Mouse (Mus musculus): ENCODE data around the gene Ubl7. TPM values are rescaled to one million over a fixed set of nuclear protein-coding genes. Genes with fewer than 3 reads are reported as not detected.

Gene Ubl7
- polyA plus RNA-seq, 1 experiment from 2014 or later: 172 TPM

DNA sequence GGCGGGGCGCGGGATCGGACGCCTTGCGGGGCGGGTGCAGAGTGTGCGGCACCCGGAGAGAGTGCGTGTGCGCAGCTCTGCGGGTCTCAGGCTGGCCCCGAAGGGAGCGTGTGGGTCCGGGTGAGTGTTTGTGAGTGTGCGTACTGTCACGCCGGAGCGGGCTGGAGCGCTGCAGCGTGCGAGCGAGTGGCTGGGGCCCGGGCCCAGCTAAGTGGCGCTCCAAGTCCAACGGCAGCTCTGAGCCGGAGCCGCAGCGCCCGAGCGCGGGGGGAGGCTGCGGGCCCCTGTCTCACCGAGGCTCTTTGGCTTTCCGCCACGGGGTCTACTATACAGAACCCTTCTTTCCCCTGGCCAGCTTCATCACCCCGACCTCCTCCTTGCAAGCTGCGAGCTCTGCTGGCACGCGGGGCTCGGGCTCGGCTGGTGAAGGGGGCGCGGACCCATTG is 29.6 kb downstream of the Ubl7 start:
- peak overlapping the region; percentile 86 for H3K9ac ChIP-seq
- H3K4me3 ChIP-seq: peak overlapping the region; percentile 93
- H3K27ac ChIP-seq (replicated peaks): peak overlapping the region; percentile 94
- WGBS: 1% methylated on average over 44 of the region's 44 CpGs
- peak overlapping the region; percentile 65 for H3K4me2 ChIP-seq
- H3K27me3 ChIP-seq: no peaks in the 10 kb centered on the region; the same call in 1 of the 2 replicates
- no peaks in the 10 kb centered on the region for H3K9me3 ChIP-seq
- no peaks in the 10 kb centered on the region for H3K36me3 ChIP-seq
- peak; percentile 73 for ATAC-seq (ENCODE audit: low FRiP score, low read depth)
- peaks cover 47% of the 10 kb centered on the region for H3K4me1 ChIP-seq (replicated peaks)

- Histone ChIP-seq H3K4me1 (replicated peaks) (peaks cover 51% of the 10 kb centered on the region), H3K36me3 (no peaks in the 10 kb centered on the region), H3K9ac (peak overlapping the region; percentile 86), H3K27me3 (no peaks in the 10 kb centered on the region; the same call in 1 of the 2 replicates), H3K27ac (replicated peaks) (peak overlapping the region; percentile 94), H3K4me3 (peak overlapping the region; percentile 93), H3K9me3 (no peaks in the 10 kb centered on the region), H3K4me2 (peak overlapping the region; percentile 65)
- ATAC-seq (ENCODE audit: low FRiP score, low read depth): 0 out of 2 replicates have a peak, but pooled peaks have one; percentile 15
- 8% methylated on average over 28 of the region's 28 CpGs for WGBS
Observed at GRCm38 (mm10) chr9:57940861-57941638, 30.3 kb downstream of the Ubl7 start.

DNA sequence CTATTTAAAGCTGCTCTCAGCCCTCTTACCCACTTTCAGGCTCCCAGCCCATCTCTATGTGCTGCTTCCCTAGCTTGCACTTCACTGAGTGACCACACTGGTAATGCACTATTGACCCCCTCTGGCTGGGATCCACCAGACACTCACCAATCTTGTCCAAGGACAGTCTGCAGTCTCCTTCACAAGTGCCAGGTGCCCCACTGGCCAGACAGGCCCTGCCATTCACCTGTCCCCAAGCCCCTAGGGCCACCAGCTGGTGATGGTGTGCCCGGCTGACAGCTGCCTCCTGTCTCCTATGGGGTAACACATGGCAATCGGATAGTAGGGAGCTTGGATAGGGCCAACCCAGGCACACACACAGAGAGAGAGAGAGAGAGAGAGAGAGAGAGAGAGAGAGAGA is 31.3 kb downstream of the Ubl7 start:
- peak overlapping the region; percentile 65 for H3K4me2 ChIP-seq
- H3K9ac ChIP-seq: no peak overlapping the region
- no peaks in the 10 kb centered on the region for H3K36me3 ChIP-seq
- no peak for ATAC-seq (ENCODE audit: low FRiP score, low read depth)
- H3K4me3 ChIP-seq: peak overlapping the region; percentile 93
- peaks cover 61% of the 10 kb centered on the region for H3K4me1 ChIP-seq (replicated peaks)
- WGBS: 54% methylated on average over 2 of the region's 2 CpGs
- no peaks in the 10 kb centered on the region; the same call in 1 of the 2 replicates for H3K27me3 ChIP-seq
- H3K27ac ChIP-seq (replicated peaks): no peak overlapping the region
- H3K9me3 ChIP-seq: no peaks in the 10 kb centered on the region

- WGBS: 43% methylated on average over 2 of the region's 2 CpGs
- H3K9ac ChIP-seq: no peak overlapping the region
Observed at GRCm38 (mm10) chr9:57943067-57943466, 32.3 kb downstream of the Ubl7 start.

GRCm38 (mm10) chr9:57944572-57944971 is 33.8 kb downstream of the Ubl7 start:
- Histone ChIP-seq H3K4me2 (0 out of 2 replicates have a peak overlapping the region, but pooled peaks have one; percentile 1), H3K27ac (replicated peaks) (no peak overlapping the region), H3K27me3 (no peaks in the 10 kb centered on the region), H3K9ac (no peak overlapping the region), H3K36me3 (no peaks in the 10 kb centered on the region), H3K9me3 (no peaks in the 10 kb centered on the region), H3K4me3 (no peak overlapping the region), H3K4me1 (replicated peaks) (peaks cover 72% of the 10 kb centered on the region)
- 25% methylated on average over 5 of the region's 5 CpGs for WGBS
- ATAC-seq (ENCODE audit: low FRiP score, low read depth): no peak

More at GRCm38 (mm10) chr9:57943067-57943466, 32.3 kb downstream of the Ubl7 start:
- Histone ChIP-seq H3K4me3 (no peak overlapping the region), H3K4me2 (peak overlapping the region; percentile 65), H3K4me1 (replicated peaks) (peaks cover 67% of the 10 kb centered on the region), H3K9me3 (no peaks in the 10 kb centered on the region), H3K27me3 (no peaks in the 10 kb centered on the region), H3K27ac (replicated peaks) (no peak overlapping the region), H3K36me3 (no peaks in the 10 kb centered on the region)
- no peak for ATAC-seq (ENCODE audit: low FRiP score, low read depth)

- H3K9ac ChIP-seq: no peak overlapping the region
- H3K27me3 ChIP-seq: no peaks in the 10 kb centered on the region
- no peak overlapping the region for H3K4me2 ChIP-seq
- no peaks in the 10 kb centered on the region for H3K9me3 ChIP-seq
- no peak overlapping the region for H3K4me3 ChIP-seq
- H3K36me3 ChIP-seq: no peaks in the 10 kb centered on the region
- ATAC-seq (ENCODE audit: low FRiP score, low read depth): no peak
- 77% methylated on average over 8 of the region's 8 CpGs for WGBS
- H3K4me1 ChIP-seq (replicated peaks): peaks cover 81% of the 10 kb centered on the region
- no peak overlapping the region for H3K27ac ChIP-seq (replicated peaks)
Observed at GRCm38 (mm10) chr9:57945771-57946616, 35.2 kb downstream of the Ubl7 start.

GRCm38 (mm10) chr9:57947381-57948030 is 36.7 kb downstream of the Ubl7 start:
- no peak for ATAC-seq (ENCODE audit: low FRiP score, low read depth)
- no peaks in the 10 kb centered on the region for H3K36me3 ChIP-seq
- WGBS: 62% methylated on average over 7 of the region's 7 CpGs
- no peak overlapping the region for H3K4me2 ChIP-seq
- no peak overlapping the region for H3K4me3 ChIP-seq
- H3K4me1 ChIP-seq (replicated peaks): peaks cover 80% of the 10 kb centered on the region
- H3K9me3 ChIP-seq: no peaks in the 10 kb centered on the region
- H3K27me3 ChIP-seq: no peaks in the 10 kb centered on the region
- H3K27ac ChIP-seq (replicated peaks): no peak overlapping the region
- no peak overlapping the region for H3K9ac ChIP-seq

GRCm38 (mm10) chr9:57948333-57948931 is 37.7 kb downstream of the Ubl7 start:
- no peak for ATAC-seq (ENCODE audit: low FRiP score, low read depth)
- H3K4me1 ChIP-seq (replicated peaks): peaks cover 72% of the 10 kb centered on the region
- WGBS: 77% methylated on average over 7 of the region's 7 CpGs

GRCm38 (mm10) chr9:57949102-57949704 is 38.4 kb downstream of the Ubl7 start:
- Histone ChIP-seq H3K4me1 (replicated peaks) (peaks cover 72% of the 10 kb centered on the region), H3K9me3 (no peaks in the 10 kb centered on the region), H3K4me2 (0 out of 2 replicates have a peak overlapping the region, but pooled peaks have one; percentile 4), H3K9ac (no peak overlapping the region), H3K27me3 (no peaks in the 10 kb centered on the region), H3K27ac (replicated peaks) (no peak overlapping the region), H3K36me3 (no peaks in the 10 kb centered on the region), H3K4me3 (no peak overlapping the region)
- WGBS: 73% methylated on average over 8 of the region's 8 CpGs
- ATAC-seq (ENCODE audit: low FRiP score, low read depth): no peak

More at GRCm38 (mm10) chr9:57948333-57948931, 37.7 kb downstream of the Ubl7 start:
- H3K4me2 ChIP-seq: no peak overlapping the region
- no peaks in the 10 kb centered on the region for H3K9me3 ChIP-seq
- H3K27ac ChIP-seq (replicated peaks): no peak overlapping the region
- H3K9ac ChIP-seq: no peak overlapping the region
- H3K4me3 ChIP-seq: no peak overlapping the region
- H3K27me3 ChIP-seq: no peaks in the 10 kb centered on the region
- H3K36me3 ChIP-seq: no peaks in the 10 kb centered on the region

DNA sequence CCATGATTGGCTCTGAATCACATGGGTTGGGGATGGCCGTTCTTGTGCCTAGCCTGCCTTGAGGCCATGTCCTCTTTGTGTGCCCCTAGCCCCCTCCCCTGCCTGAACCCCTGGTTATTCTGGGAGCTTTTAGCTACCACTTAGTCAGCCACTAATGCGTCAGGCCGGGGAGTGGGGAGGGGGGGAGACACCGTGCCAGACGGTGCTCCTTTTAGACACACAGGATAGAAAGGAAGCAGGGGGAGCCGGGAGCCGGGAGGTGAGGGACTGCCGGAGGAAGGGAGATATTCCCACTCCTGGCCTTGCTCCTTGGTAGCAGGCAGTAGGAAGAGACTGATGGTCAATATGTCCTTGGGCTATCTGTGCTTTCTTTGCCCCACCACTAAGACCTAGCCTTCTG is 39.1 kb downstream of the Ubl7 start:
- Histone ChIP-seq H3K27me3 (no peaks in the 10 kb centered on the region), H3K36me3 (no peaks in the 10 kb centered on the region), H3K4me3 (no peak overlapping the region), H3K9me3 (no peaks in the 10 kb centered on the region), H3K9ac (no peak overlapping the region), H3K4me2 (0 out of 2 replicates have a peak overlapping the region, but pooled peaks have one; percentile 4), H3K4me1 (replicated peaks) (peaks cover 66% of the 10 kb centered on the region), H3K27ac (replicated peaks) (no peak overlapping the region)
- WGBS: 44% methylated on average over 8 of the region's 8 CpGs
- ATAC-seq (ENCODE audit: low FRiP score, low read depth): no peak

DNA sequence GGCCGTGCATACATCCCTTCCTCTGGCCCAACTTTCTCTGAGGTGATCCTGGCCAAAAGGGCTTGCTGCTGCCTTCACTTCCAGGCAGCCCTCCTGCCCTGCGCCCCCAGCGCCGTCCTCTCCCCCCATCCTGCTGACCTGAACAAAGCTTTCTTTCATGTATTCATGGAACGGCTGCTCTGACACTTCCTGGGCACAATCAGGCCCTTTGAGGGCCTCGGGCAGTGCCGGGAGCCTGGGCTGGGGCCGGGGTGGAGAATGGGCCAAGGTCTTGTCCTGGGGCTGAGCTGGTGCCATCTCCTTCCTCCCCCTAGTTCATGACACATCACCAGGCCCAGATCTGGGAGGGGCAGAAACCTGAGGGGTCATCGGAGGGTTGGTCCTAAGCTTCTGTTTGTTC is 39.7 kb downstream of the Ubl7 start:
- Histone ChIP-seq H3K9me3 (no peaks in the 10 kb centered on the region), H3K4me2 (0 out of 2 replicates have a peak overlapping the region, but pooled peaks have one; percentile 9), H3K27ac (replicated peaks) (no peak overlapping the region), H3K4me1 (replicated peaks) (peaks cover 61% of the 10 kb centered on the region), H3K27me3 (no peaks in the 10 kb centered on the region), H3K4me3 (no peak overlapping the region), H3K36me3 (no peaks in the 10 kb centered on the region), H3K9ac (no peak overlapping the region)
- 28% methylated on average over 9 of the region's 9 CpGs for WGBS
- ATAC-seq (ENCODE audit: low FRiP score, low read depth): no peak

Data from hindbrain, embryonic 15.5 days (tissue).